Mouse (Mus musculus) C2C12 (cell line): ENCODE measurements around the gene Cldn4.

Source experiments
- CEBPB ChIP-seq: IDR thresholded peaks from one replicate; pipeline ENCODE4 v1.6.1; 2011; ENCODE audit warnings: low read depth, mild to moderate bottlenecking, control low read depth, moderate library complexity
- CTCF ChIP-seq: IDR thresholded peaks from one replicate; pipeline ENCODE4 v1.5.1; 2011; ENCODE audit not compliant: control insufficient read depth, insufficient read depth, insufficient read length
- FOSL1 ChIP-seq: IDR thresholded peaks from one replicate; pipeline ENCODE4 v1.8.0; 2011; ENCODE audit warnings: mild to moderate bottlenecking, low read length; ENCODE audit not compliant: poor library complexity, insufficient read depth, severe bottlenecking
- MAX ChIP-seq: IDR thresholded peaks from one replicate; pipeline ENCODE4 v1.6.1; 2011; ENCODE audit warnings: mild to moderate bottlenecking, control low read depth
- MYOD1 ChIP-seq: IDR thresholded peaks from one replicate; pipeline ENCODE4 v1.6.1; 2011; ENCODE audit warnings: low read depth; ENCODE audit not compliant: control insufficient read depth, insufficient read length
- MYOG ChIP-seq: IDR thresholded peaks from one replicate; pipeline ENCODE4 v1.6.1; 2011; ENCODE audit not compliant: control insufficient read depth, insufficient read length; ENCODE audit errors: extremely low read depth
- USF1 ChIP-seq: IDR thresholded peaks from one replicate; pipeline ENCODE4 v1.6.1; 2011; ENCODE audit warnings: low read depth, mild to moderate bottlenecking, control low read depth, moderate library complexity

DNA sequence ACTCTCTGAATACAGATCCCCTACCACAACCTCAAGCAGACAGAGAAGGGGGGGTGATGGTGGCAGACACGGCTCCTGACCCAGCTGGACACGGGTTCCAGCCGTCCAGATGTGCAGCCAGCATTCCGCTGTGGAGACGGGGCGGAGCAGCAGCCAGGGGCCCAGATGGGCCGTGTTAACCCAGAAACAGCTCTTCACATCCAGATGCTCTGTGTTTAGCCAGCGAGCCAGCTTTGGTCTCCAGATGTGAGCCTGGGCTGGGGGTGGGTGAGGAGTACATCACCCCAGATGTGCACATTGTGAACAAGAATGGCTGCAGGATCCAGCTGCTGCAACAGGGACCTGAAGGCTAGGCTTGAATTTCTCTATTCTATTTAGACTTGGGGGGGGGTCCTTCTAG is 51.4 kb downstream of the Cldn4 start:
- TF ChIP-seq CTCF (no peak), MYOD1 (no peak), USF1 (no peak), MYOG (no peak), CEBPB (no peak), MAX (no peak), FOSL1 (no peak)
